Mouse (Mus musculus) embryonic fibroblast, embryonic 13.5 days (primary cell): ENCODE measurements around the gene Anks1b. TPM values are rescaled to one million over a fixed set of nuclear protein-coding genes. Genes with fewer than 3 reads are reported as not detected.

Experiments used
- H3K27ac ChIP-seq: 2 replicates; pipeline ENCODE4 v1.5.1; 2012; ENCODE audit warnings: low read length, control low read depth, inconsistent platforms; ENCODE audit not compliant: insufficient read depth
- H3K4me1 ChIP-seq: 2 replicates; pipeline ENCODE4 v1.6.1; 2011; ENCODE audit warnings: low read length; ENCODE audit not compliant: control insufficient read depth, insufficient read depth
- H3K4me3 ChIP-seq: 2 replicates; pipeline ENCODE4 v1.5.1; 2011; ENCODE audit warnings: mild to moderate bottlenecking, control low read depth, low read length; ENCODE audit not compliant: insufficient read depth
- CTCF ChIP-seq: IDR thresholded peaks from 2 replicates; pipeline ENCODE4 v1.5.1; 2011; ENCODE audit warnings: mild to moderate bottlenecking, control low read depth, low read length, moderate library complexity, borderline replicate concordance; ENCODE audit not compliant: insufficient read depth
- POLR2A ChIP-seq: IDR thresholded peaks from 2 replicates; pipeline ENCODE4 v1.6.1; 2011; ENCODE audit warnings: low read depth, mild to moderate bottlenecking, control low read depth, low read length, moderate library complexity
- polyA plus RNA-seq: library from polyadenylated mRNA; stranded (reverse); fragments of >200 nt; gene quantifications from 2 replicates; pipeline ENCODE4 v1.2.4, GENCODE M21; 2011; ENCODE audit warnings: low read depth; ENCODE audit not compliant: missing spikeins, insufficient read length

Anks1b gene
- polyA plus RNA-seq, 1 experiment, result 6.3 TPM

GRCm38 (mm10) chr10:90969355-90970174 lies 1096.3 kb downstream of the Anks1b start:
- no peak for TF ChIP-seq POLR2A
- no peak for TF ChIP-seq CTCF
- Histone ChIP-seq H3K4me3 (peak overlapping the region; percentile 24), H3K27ac (no peak overlapping the region), H3K4me1 (peaks cover 26% of the 10 kb centered on the region)

- Histone ChIP-seq H3K27ac (no peak overlapping the region), H3K4me1 (peaks cover 20% of the 10 kb centered on the region), H3K4me3 (no peak overlapping the region)
- no peak for TF ChIP-seq POLR2A
- TF ChIP-seq CTCF, result no peak
Observed at GRCm38 (mm10) chr10:90970560-90970959, 1097.3 kb downstream of the Anks1b start.

GRCm38 (mm10) chr10:90974084-90974483 lies 1100.8 kb downstream of the Anks1b start:
- H3K4me1 ChIP-seq, result peaks cover 10% of the 10 kb centered on the region
- TF ChIP-seq CTCF (no peak), POLR2A (no peak)

GRCm38 (mm10) chr10:90974491-90974890 lies 1101.2 kb downstream of the Anks1b start:
- no peak for TF ChIP-seq CTCF
- Histone ChIP-seq H3K4me1 (peaks cover 10% of the 10 kb centered on the region), H3K27ac (no peak overlapping the region), H3K4me3 (no peak overlapping the region)

More at GRCm38 (mm10) chr10:90974084-90974483, 1100.8 kb downstream of the Anks1b start:
- H3K27ac ChIP-seq, result no peak overlapping the region
- H3K4me3 ChIP-seq, result no peak overlapping the region

- H3K27ac ChIP-seq, result no peak overlapping the region
- H3K4me1 ChIP-seq, result no peaks in the 10 kb centered on the region
- no peak overlapping the region for H3K4me3 ChIP-seq
- TF ChIP-seq POLR2A (no peak), CTCF (no peak)
Observed at GRCm38 (mm10) chr10:90981811-90982210, 1108.5 kb downstream of the Anks1b start.

GRCm38 (mm10) chr10:90983046-90983445 lies 1109.7 kb downstream of the Anks1b start:
- TF ChIP-seq CTCF, result no peak
- TF ChIP-seq POLR2A, result no peak
- no peaks in the 10 kb centered on the region for H3K4me1 ChIP-seq
- peak overlapping the region; percentile 40 for H3K27ac ChIP-seq
- H3K4me3 ChIP-seq, result no peak overlapping the region

- TF ChIP-seq CTCF, result no peak
- no peak for TF ChIP-seq POLR2A
- Histone ChIP-seq H3K4me3 (no peak overlapping the region), H3K4me1 (no peaks in the 10 kb centered on the region), H3K27ac (no peak overlapping the region)
Observed at GRCm38 (mm10) chr10:90990340-90990739, 1117.0 kb downstream of the Anks1b start.

- H3K4me1 ChIP-seq, result no peaks in the 10 kb centered on the region
- H3K4me3 ChIP-seq, result no peak overlapping the region
- no peak for TF ChIP-seq POLR2A
- TF ChIP-seq CTCF, result no peak
- H3K27ac ChIP-seq, result no peak overlapping the region
Observed at GRCm38 (mm10) chr10:90992237-90992636, 1118.9 kb downstream of the Anks1b start.

GRCm38 (mm10) chr10:90993869-90994268 lies 1120.6 kb downstream of the Anks1b start:
- TF ChIP-seq CTCF (no peak), POLR2A (no peak)
- Histone ChIP-seq H3K4me1 (no peaks in the 10 kb centered on the region), H3K4me3 (no peak overlapping the region), H3K27ac (no peak overlapping the region)

GRCm38 (mm10) chr10:90999899-91000298 lies 1126.6 kb downstream of the Anks1b start:
- Histone ChIP-seq H3K4me1 (no peaks in the 10 kb centered on the region), H3K27ac (no peak overlapping the region), H3K4me3 (no peak overlapping the region)
- no peak for TF ChIP-seq CTCF
- no peak for TF ChIP-seq POLR2A

GRCm38 (mm10) chr10:91001421-91001820 lies 1128.1 kb downstream of the Anks1b start:
- TF ChIP-seq CTCF (no peak), POLR2A (no peak)
- no peak overlapping the region for H3K27ac ChIP-seq
- no peaks in the 10 kb centered on the region for H3K4me1 ChIP-seq
- H3K4me3 ChIP-seq, result no peak overlapping the region
